Mouse (Mus musculus) layer of hippocampus, postnatal 25 days (tissue): ENCODE results near the gene Fis1. TPM values are rescaled to one million over a fixed set of nuclear protein-coding genes. Genes with fewer than 3 reads are reported as not detected.

Experiments used
- microRNA-seq, 2 experiments: library from miRNA; unstranded; fragments of <30 nt; microRNA quantifications; one replicate each; pipeline ENCODE4 v1.2.0; 2021
- total RNA-seq, 2 experiments: library from RNA; stranded (reverse); gene quantifications; 2 replicates each; pipeline ENCODE4 v1.2.3; 2021

Fis1 gene
- total RNA-seq, 2 experiments from 2014 or later, result 226 to 262 TPM

Small RNA genes lying within 50 kb of the gene (microRNA-seq; reads per million reads assigned to microRNA genes)
- gene Mir702, result 422 to 511 reads per million in 2 experiments

Other genes starting within 250 kb of the Fis1 start
- gene Col26a1, start 70.1 kb upstream of the Fis1 start, total RNA-seq, result 1 to 10 TPM; 3.5 to 4.7 TPM
- 10 to 100 TPM; 82.1 to 84.3 TPM for gene Ift22, start 45.1 kb upstream of the Fis1 start, total RNA-seq
- gene Cldn15, start 13.3 kb downstream of the Fis1 start, total RNA-seq, result under 1 TPM; 0.15 to 0.26 TPM
- gene Plod3, start 33.7 kb downstream of the Fis1 start, total RNA-seq, result 10 to 100 TPM; 35.0 to 39.8 TPM
- gene Znhit1, start 34.7 kb downstream of the Fis1 start, total RNA-seq, result 10 to 100 TPM; 75.4 to 90.7 TPM
- 100 to 1,000 TPM; 219 to 233 TPM for gene Vgf, start 73.1 kb downstream of the Fis1 start, total RNA-seq
- 100 to 1,000 TPM; 262 to 327 TPM for gene Ap1s1, start 92.9 kb downstream of the Fis1 start, total RNA-seq
- under 1 TPM; 0.27 to 0.52 TPM for gene Serpine1, start 119.0 kb downstream of the Fis1 start, total RNA-seq
- 1 to 10 TPM; 4.8 to 5.4 TPM for gene Trim56, start 162.9 kb downstream of the Fis1 start, total RNA-seq
- not detected for gene Muc3, start 196.0 kb downstream of the Fis1 start, total RNA-seq